Mouse (Mus musculus) E14TG2a.4 (cell line): ENCODE data around the gene Lxn.

Experiments
- CTCF ChIP-seq: conservative IDR thresholded peaks from 2 replicates; pipeline ENCODE4 v1.5.1; 2014; ENCODE audit warnings: low read length
- NANOG ChIP-seq: IDR thresholded peaks from 2 replicates; pipeline ENCODE4 v1.6.1; 2014; ENCODE audit warnings: borderline replicate concordance, low read length, mixed read lengths
- POU5F1 ChIP-seq: IDR thresholded peaks from 2 replicates; pipeline ENCODE4 v1.6.1; 2014; ENCODE audit warnings: low read length, borderline replicate concordance

DNA sequence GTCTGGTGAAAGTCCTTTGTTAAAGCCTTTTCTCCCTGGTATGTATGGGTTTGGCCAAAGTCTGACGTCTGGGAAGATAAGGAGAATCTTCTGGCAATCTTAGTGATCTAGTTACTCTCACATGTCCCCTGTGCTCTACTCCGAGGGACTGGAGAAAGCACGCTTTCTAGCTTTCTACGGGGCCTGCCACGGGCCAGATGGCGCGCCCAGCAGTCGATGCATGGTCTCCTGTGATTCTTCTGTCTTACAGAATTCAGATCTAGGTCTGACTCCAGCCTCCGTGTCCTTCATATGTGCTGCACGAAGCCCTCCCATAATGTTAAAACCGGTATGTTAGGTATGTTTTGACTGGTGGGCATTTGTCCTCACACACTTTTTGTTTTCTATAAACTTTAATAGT lies 16.1 kb upstream of the Lxn start:
- TF ChIP-seq CTCF (no peak), NANOG (no peak), POU5F1 (no peak)
